Mouse (Mus musculus) c-Kit-positive CD71-positive TER-119-positive erythroid progenitor cells, embryonic 14.5 days (primary cell): ENCODE data around the gene Unc45a.
A peak's percentile ranks its signal among the peaks of the same experiment; 100 is the strongest.

Experiments
- DNase-seq: peaks from one replicate; pipeline ENCODE4 v3.0.0-alpha.2; 2013; ENCODE audit warnings: low spot score

Unc45a gene

DNA sequence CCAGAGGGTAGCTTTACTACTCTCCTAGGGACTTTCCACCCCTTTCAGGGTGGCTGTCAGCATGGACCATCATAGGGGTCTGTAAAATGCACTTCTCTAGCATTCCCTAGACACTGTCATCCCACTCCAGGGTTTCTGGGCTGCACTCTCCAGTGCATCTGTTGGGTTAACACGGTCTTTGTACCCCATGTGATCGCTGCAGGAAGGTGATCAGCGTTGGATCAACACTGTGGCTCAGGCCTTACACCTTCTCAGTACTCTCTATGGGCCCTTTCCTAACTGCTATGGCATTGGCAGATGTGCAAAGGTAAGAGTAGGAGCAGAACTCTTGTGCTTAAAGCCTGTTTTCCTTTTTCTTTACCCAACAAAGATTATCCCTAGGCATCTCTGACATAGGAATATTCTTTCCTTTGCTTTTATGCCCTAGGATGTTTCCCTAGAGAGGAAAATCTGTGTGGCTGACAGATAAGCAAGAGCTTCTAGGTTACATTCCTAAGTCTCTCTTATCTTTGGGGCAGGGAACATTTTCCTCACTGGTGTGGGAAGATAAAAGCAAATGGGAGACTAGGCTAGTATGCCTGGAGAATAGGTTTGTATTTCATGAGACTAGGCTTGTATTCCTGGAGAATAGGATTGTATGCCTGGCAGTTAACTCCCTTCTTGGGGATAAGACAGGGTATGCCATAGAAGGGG is 57.4 kb downstream of the Unc45a start:
- DNase-seq = peak; percentile 26

DNA sequence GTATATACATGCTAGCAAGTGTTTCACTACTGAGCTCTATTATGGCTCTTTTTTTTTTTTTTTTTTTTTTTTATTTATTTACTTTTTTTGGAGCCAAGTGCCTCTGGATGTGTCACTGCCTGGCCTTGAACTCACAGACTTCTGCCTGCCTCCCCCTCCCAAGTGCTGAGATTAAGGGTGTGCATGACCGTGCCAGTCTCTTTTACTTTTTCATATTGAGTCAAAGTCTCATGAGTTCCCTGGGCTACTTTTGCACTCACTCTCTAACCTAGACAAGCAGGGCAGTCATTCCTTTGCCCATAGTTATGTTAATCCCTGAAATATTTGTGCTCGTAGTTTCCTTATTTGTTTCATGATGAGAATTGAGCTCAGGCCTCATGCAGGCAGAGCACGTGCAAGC is 59.2 kb downstream of the Unc45a start:
- no peak for DNase-seq

DNA sequence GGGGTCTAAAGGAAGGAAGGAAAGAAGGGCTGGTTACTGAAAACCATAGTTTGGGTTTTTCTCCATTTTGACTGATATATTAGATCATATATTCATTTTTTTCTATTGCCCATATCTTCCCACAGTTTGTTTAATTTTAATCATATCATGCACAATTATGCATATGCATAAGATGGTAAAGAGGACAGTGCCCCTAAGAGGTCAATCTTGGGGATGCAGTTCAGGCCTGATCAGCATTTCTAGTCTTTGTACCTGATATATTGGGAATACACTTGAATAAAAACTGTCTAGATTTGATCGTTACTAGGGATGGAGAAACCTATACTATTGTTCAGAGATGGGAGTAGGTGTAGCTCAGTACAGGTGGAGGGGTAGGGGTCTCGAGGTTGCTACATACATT is 59.8 kb downstream of the Unc45a start:
- DNase-seq = no peak

DNA sequence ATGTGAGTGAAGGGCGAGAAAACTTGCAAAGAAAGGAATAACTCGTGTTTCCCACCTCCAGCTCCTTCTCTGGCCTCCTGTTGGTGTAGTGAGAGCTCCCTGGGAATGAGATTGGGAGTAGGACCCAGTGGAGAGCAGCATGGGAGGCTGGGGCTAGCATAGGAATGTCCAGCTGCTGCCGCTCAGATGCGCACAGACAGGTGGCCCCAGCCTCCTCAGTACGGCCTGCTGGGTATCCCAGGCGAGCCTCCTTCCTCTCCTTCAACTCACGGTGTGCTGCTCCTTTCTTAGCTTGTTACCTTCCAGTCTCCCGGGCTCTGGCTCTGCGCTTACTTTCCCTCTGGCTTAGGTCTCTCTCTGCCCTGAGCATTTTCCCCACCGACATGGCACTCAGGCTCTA is 60.8 kb downstream of the Unc45a start:
- DNase-seq = no peak

DNA sequence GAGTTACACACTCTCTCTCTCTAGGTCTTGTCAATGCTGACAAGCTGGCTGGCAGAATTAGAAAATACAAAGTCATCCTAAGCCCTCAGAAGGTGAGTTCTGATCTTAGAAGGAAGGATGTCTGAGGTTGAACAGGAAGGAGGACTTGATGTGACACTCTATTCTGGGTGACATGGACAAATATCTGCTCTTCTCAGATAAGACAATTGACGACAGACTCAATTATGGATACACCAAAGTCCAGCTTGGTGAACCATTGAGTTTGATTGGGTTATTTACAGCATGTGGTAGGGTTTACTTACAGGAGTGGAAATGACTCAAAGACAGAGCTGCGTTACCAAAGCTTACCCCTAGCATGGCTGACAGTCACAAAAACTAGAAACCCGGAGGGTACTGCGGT is 64.4 kb downstream of the Unc45a start:
- no peak for DNase-seq
